Mouse (Mus musculus) stomach, postnatal 0 days (tissue): ENCODE data around the gene Adcy5. TPM values are rescaled to one million over a fixed set of nuclear protein-coding genes. Genes with fewer than 3 reads are reported as not detected.

Experiments used
- ATAC-seq: fragments of 200-750 bp; cut with Nextera tagmentation; 2 replicates; pipeline ENCODE4 v1.8.0; 2017; ENCODE audit not compliant: low FRiP score, low TSS enrichment
- DNase-seq: peaks from one replicate; pipeline ENCODE4 v3.0.0-alpha.2; 2016; ENCODE audit warnings: low spot score
- H3K27ac ChIP-seq: fragments of 300-500 bp; sonication (generic); replicated peaks from 2 replicates; pipeline ENCODE4 v1.5.1; 2014; ENCODE audit warnings: mild to moderate bottlenecking, control low read depth
- H3K27me3 ChIP-seq: fragments of 300-500 bp; sonication (generic); 2 replicates; pipeline ENCODE4 v1.6.1; 2014; ENCODE audit warnings: low read length; ENCODE audit not compliant: control insufficient read depth, insufficient read depth
- H3K36me3 ChIP-seq: fragments of 300-500 bp; sonication (generic); 2 replicates; pipeline ENCODE4 v1.6.1; 2014; ENCODE audit warnings: low read length, mixed read lengths; ENCODE audit not compliant: control insufficient read depth, insufficient read depth
- H3K4me1 ChIP-seq: fragments of 300-500 bp; sonication (generic); replicated peaks from 2 replicates; pipeline ENCODE4 v1.6.1; 2014; ENCODE audit warnings: antibody characterized with exemption; ENCODE audit not compliant: control insufficient read depth, insufficient read depth
- H3K4me2 ChIP-seq: fragments of 300-500 bp; sonication (generic); replicated peaks from 2 replicates; pipeline ENCODE4 v1.6.1; 2014; ENCODE audit warnings: low read depth, mild to moderate bottlenecking, control low read depth, moderate library complexity
- H3K4me3 ChIP-seq: fragments of 300-500 bp; sonication (generic); 2 replicates; pipeline ENCODE4 v1.5.1; 2014; ENCODE audit warnings: low read depth, low read length, control low read depth
- H3K9ac ChIP-seq: fragments of 300-500 bp; sonication (generic); 2 replicates; pipeline ENCODE4 v1.6.1; 2014; ENCODE audit warnings: mild to moderate bottlenecking, low read length, control low read depth, mixed read lengths
- H3K9me3 ChIP-seq: fragments of 300-500 bp; sonication (generic); 2 replicates; pipeline ENCODE4 v1.6.1; 2016; ENCODE audit warnings: low read length; ENCODE audit not compliant: control insufficient read depth
- CTCF ChIP-seq: IDR thresholded peaks from 2 replicates; pipeline ENCODE4 v1.5.1; 2016; ENCODE audit warnings: antibody characterized with exemption, low read depth, mild to moderate bottlenecking, moderate library complexity
- EP300 ChIP-seq: optimal IDR thresholded peaks from 2 replicates; pipeline ENCODE3; 2016; ENCODE audit warnings: antibody characterized with exemption
- WGBS: fragments of 180-500 bp; shearing (Covaris S2); extraction: QIAGEN DNeasy Blood & Tissue Kit; methylation state at CpG from one replicate; pipeline ENCODE4 v1.1.7; 2014; 5-methylcytosine and 5-hydroxymethylcytosine counted together
- polyA plus RNA-seq: library from polyadenylated mRNA; unstranded; fragments of >200 nt; fragmentation: Nextera tagmentation; extraction: Ambion mirVana; gene quantifications from 2 replicates; pipeline ENCODE4 v1.2.1, GENCODE M21; 2015

The Adcy5 gene
- polyA plus RNA-seq, 1 experiment from 2014 or later: 2.2 TPM

DNA sequence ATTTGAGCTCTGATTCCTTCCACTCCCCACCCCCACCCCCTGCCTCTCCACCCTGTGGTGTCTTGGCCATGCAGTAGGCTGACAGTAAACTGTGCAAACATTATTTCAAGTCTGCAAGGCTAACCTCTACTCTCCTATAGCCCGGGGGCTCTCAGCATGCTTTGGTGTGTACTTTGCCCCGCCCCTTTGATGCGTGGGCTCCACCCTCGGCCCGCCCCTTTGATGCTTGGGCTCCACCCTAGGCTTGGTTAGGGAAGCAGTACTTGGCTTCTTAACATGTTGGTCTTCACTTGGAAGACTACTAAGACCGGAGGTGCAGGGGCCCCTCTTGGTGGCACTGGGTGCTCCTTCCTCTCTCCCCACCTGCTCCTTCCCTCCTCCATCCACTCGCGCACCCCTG lies 4.9 kb downstream of the Adcy5 start:
- Histone ChIP-seq H3K27ac (no peak overlapping the region), H3K4me1 (peaks cover 5% of the 10 kb centered on the region; the same call in 1 of the 2 replicates), H3K9ac (no peak overlapping the region), H3K27me3 (no peaks in the 10 kb centered on the region), H3K4me3 (no peak overlapping the region), H3K4me2 (peak overlapping the region; percentile 80), H3K36me3 (no peaks in the 10 kb centered on the region), H3K9me3 (no peaks in the 10 kb centered on the region)
- DNase-seq (no peak), ATAC-seq (no peak)
- 62% methylated on average over 8 of the region's 8 CpGs for WGBS
- no peak for TF ChIP-seq EP300
- no peak for TF ChIP-seq CTCF

DNA sequence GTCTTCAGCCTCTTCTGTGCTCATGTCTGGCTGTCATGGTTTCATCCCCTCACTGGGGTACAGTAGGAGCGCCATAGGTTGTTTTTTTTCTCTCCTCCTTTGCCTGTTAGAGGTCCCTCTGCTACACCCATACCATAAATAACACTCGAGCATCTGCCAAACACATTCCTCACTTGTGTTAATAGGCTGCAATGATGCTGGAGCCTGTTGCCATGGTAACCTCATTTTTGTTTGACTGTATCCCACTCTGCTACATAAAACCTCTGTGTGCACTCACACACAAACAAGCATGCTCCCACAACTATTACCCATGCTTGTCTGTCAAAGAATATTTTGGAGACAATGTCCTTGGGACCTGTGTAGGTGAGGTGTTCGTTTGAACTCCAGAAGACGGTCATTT lies 5.3 kb downstream of the Adcy5 start:
- WGBS: 75% methylated on average over 4 of the region's 4 CpGs
- ATAC-seq (no peak), DNase-seq (no peak)
- H3K9me3 ChIP-seq: no peaks in the 10 kb centered on the region
- TF ChIP-seq EP300: no peak
- TF ChIP-seq CTCF: no peak
- no peak overlapping the region for H3K27ac ChIP-seq
- H3K9ac ChIP-seq: no peak overlapping the region
- no peak overlapping the region for H3K4me3 ChIP-seq
- no peaks in the 10 kb centered on the region for H3K27me3 ChIP-seq
- H3K36me3 ChIP-seq: no peaks in the 10 kb centered on the region
- peak overlapping the region; percentile 80 for H3K4me2 ChIP-seq
- H3K4me1 ChIP-seq: peaks cover 5% of the 10 kb centered on the region; the same call in 1 of the 2 replicates

DNA sequence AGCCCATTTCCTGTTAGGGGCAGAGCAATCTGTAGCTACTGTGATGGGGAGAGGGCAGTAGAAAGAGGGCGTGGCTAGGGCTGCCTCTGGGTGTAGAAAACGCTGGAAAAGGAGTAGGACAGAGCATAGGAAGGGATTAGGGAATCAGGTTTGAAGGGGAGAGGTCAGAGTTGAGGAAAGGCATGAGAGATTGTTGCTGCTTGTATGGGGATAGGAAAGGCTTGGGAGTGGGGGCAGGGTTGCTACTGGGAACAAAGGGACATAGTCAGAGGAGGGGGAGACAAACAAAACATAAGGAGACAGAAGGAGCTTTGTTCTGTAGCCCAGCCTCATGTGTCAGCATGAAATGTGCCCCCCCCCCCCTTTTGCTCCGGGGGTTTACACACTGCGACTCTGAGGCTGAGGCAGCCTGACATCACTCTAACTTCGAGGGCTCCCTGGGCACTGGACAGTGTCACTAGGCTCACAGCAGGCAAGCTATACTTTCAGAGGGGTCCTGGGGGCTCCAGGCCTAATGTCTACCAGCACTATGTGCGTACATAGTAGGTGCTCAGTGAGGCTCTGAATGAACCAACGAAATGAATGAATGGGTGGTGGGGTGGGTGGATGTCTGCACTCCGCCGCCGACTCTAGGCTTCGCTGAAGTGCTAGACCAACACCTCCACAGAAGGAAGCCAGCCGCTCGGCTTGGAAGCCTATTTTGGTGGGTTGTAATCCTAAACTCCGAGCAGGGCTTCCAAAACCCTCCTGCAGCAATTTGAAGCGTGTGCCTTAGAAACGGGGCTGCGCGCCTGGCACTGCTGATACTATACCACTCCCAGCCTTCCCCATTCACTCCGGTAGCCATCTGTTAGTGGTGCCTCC lies 9.9 kb downstream of the Adcy5 start:
- Histone ChIP-seq H3K9me3 (no peaks in the 10 kb centered on the region), H3K27ac (no peak overlapping the region), H3K4me2 (no peak overlapping the region), H3K36me3 (no peaks in the 10 kb centered on the region), H3K4me1 (no peaks in the 10 kb centered on the region), H3K27me3 (no peaks in the 10 kb centered on the region), H3K4me3 (no peak overlapping the region), H3K9ac (no peak overlapping the region)
- no peak for TF ChIP-seq CTCF
- no peak for TF ChIP-seq EP300
- DNase-seq: no peak
- ATAC-seq: no peak
- WGBS: 53% methylated on average over 19 of the region's 19 CpGs

DNA sequence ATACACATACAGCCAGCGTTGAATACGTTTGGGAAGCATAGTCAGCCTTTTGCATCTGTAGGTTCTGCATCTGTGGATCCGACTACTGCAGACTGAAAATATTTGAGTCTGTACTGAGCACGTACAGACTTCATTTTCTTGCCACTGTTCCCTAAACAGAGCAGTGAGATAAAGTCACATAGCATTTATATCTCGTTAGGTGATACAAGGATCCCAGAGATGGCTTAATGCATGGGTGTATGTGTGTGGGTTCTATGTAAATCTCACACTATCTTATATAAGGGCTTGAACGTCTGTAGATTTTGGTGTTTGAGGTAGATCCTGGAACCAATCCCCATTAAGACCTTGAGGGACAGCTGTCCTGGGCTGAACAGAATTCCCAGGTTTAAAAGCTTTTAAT lies 10.7 kb downstream of the Adcy5 start:
- Histone ChIP-seq H3K9me3 (no peaks in the 10 kb centered on the region), H3K4me2 (no peak overlapping the region), H3K9ac (no peak overlapping the region), H3K27me3 (no peaks in the 10 kb centered on the region), H3K36me3 (no peaks in the 10 kb centered on the region), H3K4me3 (no peak overlapping the region), H3K4me1 (no peaks in the 10 kb centered on the region), H3K27ac (no peak overlapping the region)
- 72% methylated on average over 6 of the region's 6 CpGs for WGBS
- TF ChIP-seq CTCF (no peak), EP300 (no peak)
- no peak for ATAC-seq
- no peak for DNase-seq

DNA sequence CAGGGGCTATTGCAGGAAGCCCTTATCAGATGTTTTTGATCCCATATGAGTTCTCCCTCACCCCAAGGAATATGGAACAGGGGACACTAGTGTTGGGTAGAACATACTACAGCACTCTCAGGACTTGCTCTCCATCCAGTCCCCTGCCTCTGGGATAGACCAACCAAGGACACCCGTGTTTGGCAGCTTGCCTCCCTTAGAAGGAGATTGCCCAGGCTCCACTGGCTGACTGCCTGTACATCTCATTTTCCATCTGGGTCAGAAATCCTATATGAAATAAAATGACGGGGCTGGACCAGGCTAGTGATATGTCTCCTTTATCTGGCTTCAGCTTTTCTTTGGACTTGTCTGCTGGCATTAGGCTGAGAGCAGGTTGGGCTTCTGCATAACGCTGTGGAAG lies 11.1 kb downstream of the Adcy5 start:
- Histone ChIP-seq H3K4me3 (no peak overlapping the region), H3K36me3 (no peaks in the 10 kb centered on the region), H3K27ac (no peak overlapping the region), H3K4me2 (no peak overlapping the region), H3K27me3 (no peaks in the 10 kb centered on the region), H3K9ac (no peak overlapping the region), H3K9me3 (no peaks in the 10 kb centered on the region), H3K4me1 (no peaks in the 10 kb centered on the region)
- DNase-seq: no peak
- TF ChIP-seq EP300 (no peak), CTCF (no peak)
- no peak for ATAC-seq
- WGBS: 53% methylated on average over 3 of the region's 3 CpGs

DNA sequence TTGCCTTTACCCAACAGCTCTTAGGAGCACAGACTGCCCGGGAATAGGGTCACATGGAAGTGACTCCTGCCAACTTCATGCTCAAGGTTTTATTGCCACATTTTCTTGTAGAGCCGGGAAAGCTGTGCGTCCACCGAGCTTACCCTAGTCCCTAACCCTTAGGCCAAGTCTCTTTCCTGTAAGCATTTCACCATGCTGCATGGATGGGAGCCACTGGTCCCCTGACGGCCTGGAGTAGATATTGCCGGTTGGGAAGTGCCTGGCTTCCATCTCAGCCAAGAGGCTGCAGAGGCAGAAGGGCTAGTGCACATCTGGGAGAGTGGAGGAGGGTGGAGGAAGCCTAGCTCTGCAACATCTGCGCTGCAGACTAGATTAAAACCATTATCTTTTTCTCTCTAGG lies 14.8 kb downstream of the Adcy5 start:
- no peak for DNase-seq
- ATAC-seq: no peak
- TF ChIP-seq CTCF (no peak), EP300 (no peak)
- Histone ChIP-seq H3K9ac (no peak overlapping the region), H3K4me1 (no peaks in the 10 kb centered on the region), H3K27me3 (no peaks in the 10 kb centered on the region), H3K4me2 (no peak overlapping the region), H3K4me3 (no peak overlapping the region), H3K36me3 (no peaks in the 10 kb centered on the region), H3K27ac (no peak overlapping the region), H3K9me3 (no peaks in the 10 kb centered on the region)
- 75% methylated on average over 7 of the region's 7 CpGs for WGBS
